Mouse (Mus musculus): ENCODE data around the gene Atf7. TPM values are rescaled to one million over a fixed set of nuclear protein-coding genes. Genes with fewer than 3 reads are reported as not detected.
"Not testable (repeated sequence)": the region's sequence is repeated elsewhere in the genome, so short reads cannot be mapped to it uniquely, and the experiment has no call there.

Atf7 gene
- polyA plus RNA-seq, 1 experiment from 2014 or later, result 25.1 TPM

- WGBS, result 9% methylated on average over 4 of the region's 4 CpGs
- ATAC-seq (replicated peaks), result no peak
- no peaks in the 10 kb centered on the region for H3K27me3 ChIP-seq
These were observed 31.4 kb upstream of the Atf7 start for GRCm38 (mm10) chr15:102656658-102657057.

GRCm38 (mm10) chr15:102651928-102652660 is 26.8 kb upstream of the Atf7 start:
- ATAC-seq (replicated peaks); H3K9ac ChIP-seq (replicated peaks); H3K36me3 ChIP-seq; H3K9me3 ChIP-seq; H3K4me3 ChIP-seq; H3K27me3 ChIP-seq; H3K4me2 ChIP-seq (replicated peaks); H3K27ac ChIP-seq (replicated peaks): not testable (repeated sequence)
- WGBS, result 82% methylated on average over 9 of the region's 9 CpGs
- peaks cover 12% of the 10 kb centered on the region; the same call in 1 of the 2 replicates for H3K4me1 ChIP-seq

More at GRCm38 (mm10) chr15:102656658-102657057, 31.4 kb upstream of the Atf7 start:
- no peaks in the 10 kb centered on the region for H3K9me3 ChIP-seq
- H3K9ac ChIP-seq (replicated peaks), result no peak overlapping the region
- H3K36me3 ChIP-seq, result peaks cover 11% of the 10 kb centered on the region
- H3K4me3 ChIP-seq, result no peak overlapping the region
- peak overlapping the region; percentile 43 for H3K27ac ChIP-seq (replicated peaks)
- no peak overlapping the region for H3K4me2 ChIP-seq (replicated peaks)
- peaks cover 21% of the 10 kb centered on the region; the same call in 1 of the 2 replicates for H3K4me1 ChIP-seq

- Histone ChIP-seq H3K27ac (replicated peaks) (no peak overlapping the region), H3K9me3 (no peaks in the 10 kb centered on the region), H3K36me3 (no peaks in the 10 kb centered on the region), H3K4me1 (0 out of 2 replicates have a peak, but pooled peaks cover 2% of the 10 kb centered on the region), H3K4me2 (replicated peaks) (no peak overlapping the region), H3K27me3 (no peaks in the 10 kb centered on the region), H3K9ac (replicated peaks) (no peak overlapping the region), H3K4me3 (no peak overlapping the region)
- WGBS, result 90% methylated on average over 3 of the region's 3 CpGs
- no peak for ATAC-seq (replicated peaks)
These were observed 25.8 kb upstream of the Atf7 start for GRCm38 (mm10) chr15:102651107-102651506.

DNA sequence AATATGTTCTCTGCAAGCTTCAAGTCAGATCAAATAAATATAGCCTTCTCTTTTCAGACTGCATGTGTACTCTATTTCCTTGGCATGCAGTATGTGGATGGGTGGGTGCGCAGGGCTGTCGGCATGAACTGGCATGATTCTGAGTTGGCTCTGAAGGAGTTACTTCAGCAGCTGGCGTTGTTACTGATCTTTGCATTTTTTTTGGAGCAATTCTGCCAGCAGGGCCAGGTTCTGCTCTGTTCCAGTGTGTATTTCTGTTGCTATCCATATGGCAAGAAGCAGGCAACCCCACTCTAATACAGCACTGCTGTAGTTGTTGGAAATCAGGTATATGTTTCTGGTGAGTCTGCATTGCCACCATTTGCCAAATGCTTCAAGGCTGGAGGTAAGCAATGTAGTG is 10.6 kb upstream of the Atf7 start:
- Histone ChIP-seq H3K27me3 (no peaks in the 10 kb centered on the region), H3K4me1 (no peaks in the 10 kb centered on the region), H3K4me2 (replicated peaks) (no peak overlapping the region), H3K9me3 (no peaks in the 10 kb centered on the region), H3K4me3 (no peak overlapping the region), H3K36me3 (no peaks in the 10 kb centered on the region), H3K9ac (replicated peaks) (no peak overlapping the region), H3K27ac (replicated peaks) (peak overlapping the region; percentile 71)
- peak; percentile 90 for ATAC-seq (replicated peaks)
- 64% methylated on average over 3 of the region's 3 CpGs for WGBS

- 90% methylated on average over 8 of the region's 8 CpGs for WGBS
- no peak overlapping the region for H3K27ac ChIP-seq (replicated peaks)
- no peak overlapping the region for H3K4me3 ChIP-seq
- H3K9me3 ChIP-seq, result no peaks in the 10 kb centered on the region
- no peaks in the 10 kb centered on the region for H3K36me3 ChIP-seq
- H3K4me2 ChIP-seq (replicated peaks), result no peak overlapping the region
- H3K9ac ChIP-seq (replicated peaks), result no peak overlapping the region
- H3K4me1 ChIP-seq, result no peaks in the 10 kb centered on the region
- H3K27me3 ChIP-seq, result no peaks in the 10 kb centered on the region
- no peak for ATAC-seq (replicated peaks)
These were observed 9.4 kb upstream of the Atf7 start for GRCm38 (mm10) chr15:102634684-102635083.

GRCm38 (mm10) chr15:102625687-102626055 is 407 bp upstream of the Atf7 start:
- Histone ChIP-seq H3K27ac (replicated peaks) (peak overlapping the region; percentile 98), H3K9me3 (no peaks in the 10 kb centered on the region), H3K9ac (replicated peaks) (peak overlapping the region; percentile 91), H3K4me3 (peak overlapping the region; percentile 86), H3K36me3 (no peaks in the 10 kb centered on the region), H3K27me3 (no peaks in the 10 kb centered on the region), H3K4me2 (replicated peaks) (peak overlapping the region; percentile 68), H3K4me1 (peaks cover 30% of the 10 kb centered on the region)
- WGBS, result under 1% methylated on average over 18 of the region's 18 CpGs
- no peak; the same call in 1 of the 2 replicates for ATAC-seq (replicated peaks)

- Histone ChIP-seq H3K27me3 (no peaks in the 10 kb centered on the region), H3K4me3 (peak overlapping the region; percentile 86), H3K9ac (replicated peaks) (peak overlapping the region; percentile 91), H3K4me2 (replicated peaks) (peak overlapping the region; percentile 68), H3K27ac (replicated peaks) (peak overlapping the region; percentile 98), H3K9me3 (no peaks in the 10 kb centered on the region), H3K4me1 (peaks cover 30% of the 10 kb centered on the region), H3K36me3 (no peaks in the 10 kb centered on the region)
- ATAC-seq (replicated peaks), result no peak
- WGBS, result 5% methylated on average over 17 of the region's 17 CpGs
These were observed 834 bp downstream of the Atf7 start for GRCm38 (mm10) chr15:102624291-102624969.

DNA sequence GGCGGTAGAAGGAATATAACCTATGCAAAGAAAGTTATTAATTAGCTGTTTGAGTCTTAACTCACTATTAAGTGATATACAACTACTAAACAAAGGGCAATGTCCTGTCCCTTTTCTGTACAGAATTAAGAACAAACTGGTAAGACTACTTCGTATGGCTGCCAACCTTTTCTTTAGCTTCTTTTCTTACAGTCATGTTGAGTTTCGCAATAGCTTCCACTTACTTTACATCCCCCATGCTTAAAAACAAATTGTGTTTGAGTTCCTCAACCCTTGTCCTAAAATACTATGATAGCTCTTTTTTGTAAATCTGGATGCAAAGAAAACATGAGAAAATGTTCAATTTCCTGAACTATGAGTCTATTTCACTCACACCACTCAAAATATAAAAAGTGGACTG is 2.1 kb downstream of the Atf7 start:
- H3K27me3 ChIP-seq, result no peaks in the 10 kb centered on the region
- no peak overlapping the region for H3K27ac ChIP-seq (replicated peaks)
- no peaks in the 10 kb centered on the region for H3K9me3 ChIP-seq
- H3K36me3 ChIP-seq, result no peaks in the 10 kb centered on the region
- peaks cover 30% of the 10 kb centered on the region for H3K4me1 ChIP-seq
- 0 out of 2 replicates have a peak overlapping the region, but pooled peaks have one; percentile 3 for H3K4me3 ChIP-seq
- no peak for ATAC-seq (replicated peaks)
- H3K9ac ChIP-seq (replicated peaks), result peak overlapping the region; percentile 9; the same call in 1 of the 2 replicates
- H3K4me2 ChIP-seq (replicated peaks), result peak overlapping the region; percentile 36
- 86% methylated on average over 3 of the region's 3 CpGs for WGBS

- Histone ChIP-seq H3K4me3 (no peak overlapping the region), H3K4me2 (replicated peaks) (no peak overlapping the region), H3K27me3 (no peaks in the 10 kb centered on the region), H3K4me1 (peaks cover 30% of the 10 kb centered on the region), H3K27ac (replicated peaks) (no peak overlapping the region), H3K9ac (replicated peaks) (no peak overlapping the region), H3K9me3 (no peaks in the 10 kb centered on the region), H3K36me3 (no peaks in the 10 kb centered on the region)
- no peak for ATAC-seq (replicated peaks)
These were observed 2.7 kb downstream of the Atf7 start for GRCm38 (mm10) chr15:102622536-102622935.

- no peak overlapping the region for H3K9ac ChIP-seq (replicated peaks)
- WGBS, result 73% methylated on average over 1 of the region's 1 CpGs
- peaks cover 26% of the 10 kb centered on the region for H3K4me1 ChIP-seq
- ATAC-seq (replicated peaks), result no peak
- no peaks in the 10 kb centered on the region for H3K27me3 ChIP-seq
- H3K4me2 ChIP-seq (replicated peaks), result no peak overlapping the region
- H3K9me3 ChIP-seq, result no peaks in the 10 kb centered on the region
- H3K36me3 ChIP-seq, result no peaks in the 10 kb centered on the region
- H3K27ac ChIP-seq (replicated peaks), result no peak overlapping the region
- H3K4me3 ChIP-seq, result no peak overlapping the region
These were observed 4.5 kb downstream of the Atf7 start for GRCm38 (mm10) chr15:102620765-102621164.

DNA sequence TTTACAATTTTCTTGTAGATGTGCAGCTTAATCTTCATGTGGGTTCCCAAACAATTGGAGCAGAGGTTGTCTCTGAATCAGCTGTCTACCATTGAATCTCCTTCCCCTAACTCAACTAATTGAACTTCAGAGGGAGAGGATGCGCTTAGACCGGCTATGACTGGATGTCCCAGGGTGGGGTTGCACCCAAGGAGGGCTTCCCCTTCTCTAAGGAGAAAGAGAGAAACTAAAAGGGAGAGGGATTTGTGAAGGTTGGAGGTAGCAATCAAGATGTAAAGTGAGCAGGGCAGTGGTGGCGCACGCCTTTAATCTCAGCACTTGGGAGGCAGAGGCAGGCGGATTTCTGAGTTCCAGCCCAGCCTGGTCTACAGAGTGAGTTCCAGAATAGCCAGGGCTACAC is 5.8 kb downstream of the Atf7 start:
- Histone ChIP-seq H3K4me1 (peaks cover 21% of the 10 kb centered on the region), H3K4me3 (no peak overlapping the region), H3K9me3 (no peaks in the 10 kb centered on the region), H3K4me2 (replicated peaks) (no peak overlapping the region), H3K27ac (replicated peaks) (no peak overlapping the region), H3K9ac (replicated peaks) (no peak overlapping the region), H3K36me3 (no peaks in the 10 kb centered on the region), H3K27me3 (no peaks in the 10 kb centered on the region)
- ATAC-seq (replicated peaks), result no peak
- 98% methylated on average over 5 of the region's 5 CpGs for WGBS

DNA sequence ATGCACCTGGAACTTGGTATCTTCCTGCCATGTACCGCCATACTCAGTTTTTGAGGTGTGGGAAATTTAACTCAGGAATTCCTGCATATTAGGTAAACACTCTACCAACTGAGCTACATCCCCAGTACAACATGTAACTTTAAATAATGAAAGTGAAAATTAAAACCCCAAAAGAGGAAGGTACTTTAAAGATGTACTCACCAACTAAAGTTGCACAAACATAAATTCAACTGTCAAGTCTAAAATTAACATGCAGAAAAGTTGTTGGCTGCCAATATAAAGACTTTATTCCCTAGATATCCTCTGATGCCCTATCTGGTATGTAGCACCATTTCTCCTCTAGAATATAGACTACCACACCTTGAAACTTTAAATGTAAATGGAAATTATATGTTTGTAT is 7.6 kb downstream of the Atf7 start:
- no peak overlapping the region for H3K4me2 ChIP-seq (replicated peaks)
- no peaks in the 10 kb centered on the region for H3K36me3 ChIP-seq
- ATAC-seq (replicated peaks), result no peak
- H3K9me3 ChIP-seq, result no peaks in the 10 kb centered on the region
- no peaks in the 10 kb centered on the region for H3K27me3 ChIP-seq
- no peak overlapping the region for H3K9ac ChIP-seq (replicated peaks)
- H3K4me3 ChIP-seq, result no peak overlapping the region
- 89% methylated on average over 1 of the region's 1 CpGs for WGBS
- peaks cover 4% of the 10 kb centered on the region for H3K4me1 ChIP-seq
- H3K27ac ChIP-seq (replicated peaks), result no peak overlapping the region

Data from forebrain, embryonic 15.5 days (tissue).